Mouse (Mus musculus) liver, embryonic 14.5 days (tissue): ENCODE results near the gene Tubb2b. TPM values are rescaled to one million over a fixed set of nuclear protein-coding genes. Genes with fewer than 3 reads are reported as not detected.

ENCODE experiments used
- ATAC-seq: fragments of 200-750 bp; cut with Nextera tagmentation; 2 replicates; pipeline ENCODE4 v1.8.0; 2017; ENCODE audit warnings: moderate number of reproducible peaks, mild to moderate bottlenecking, moderate library complexity; ENCODE audit not compliant: insufficient read depth
- DNase-seq, 3 experiments: peaks; one replicate each; pipeline ENCODE4 v3.0.0-alpha.2; 2012 to 2013; ENCODE audit warnings: low read depth in 3 of 3, low spot score in 3 of 3
- H3K27ac ChIP-seq: fragments of 300-500 bp; sonication (generic); 2 replicates; pipeline ENCODE4 v1.5.1; 2014; ENCODE audit warnings: moderate library complexity, mild to moderate bottlenecking, control low read depth, inconsistent platforms
- H3K27me3 ChIP-seq: fragments of 300-500 bp; sonication (generic); 2 replicates; pipeline ENCODE4 v1.6.1; 2014; ENCODE audit warnings: mild to moderate bottlenecking, low read length, moderate library complexity; ENCODE audit not compliant: control insufficient read depth, insufficient read depth
- H3K36me3 ChIP-seq: fragments of 300-500 bp; sonication (generic); replicated peaks from 2 replicates; pipeline ENCODE4 v1.6.1; 2014; ENCODE audit warnings: low read depth; ENCODE audit not compliant: control insufficient read depth, insufficient read depth
- H3K4me1 ChIP-seq, 2 experiments: fragments of 200-500 bp in 1 of 2; fragments of 300-500 bp in 1 of 2; sonication (generic) in 1 of 2; replicated peaks; 2 replicates each; pipeline ENCODE4 v1.6.1; 2012 to 2014; ENCODE audit warnings: antibody characterized with exemption in 1 of 2, inconsistent platforms in 1 of 2, low read length in 1 of 2; ENCODE audit not compliant: control insufficient read depth in 2 of 2, insufficient read depth in 2 of 2
- H3K4me2 ChIP-seq: fragments of 300-500 bp; sonication (generic); 2 replicates; pipeline ENCODE4 v1.6.1; 2014; ENCODE audit warnings: low read depth, mild to moderate bottlenecking, control low read depth, moderate library complexity
- H3K4me3 ChIP-seq, 2 experiments: fragments of 200-500 bp in 1 of 2; fragments of 300-500 bp in 1 of 2; sonication (generic) in 1 of 2; 2 replicates each; pipeline ENCODE4 v1.5.1; 2012 to 2014; ENCODE audit warnings: low read depth in 2 of 2, low read length in 2 of 2, mild to moderate bottlenecking in 2 of 2, control low read depth in 1 of 2, inconsistent platforms in 1 of 2, moderate library complexity in 1 of 2; ENCODE audit not compliant: insufficient read depth in 1 of 2
- H3K9ac ChIP-seq: fragments of 300-500 bp; sonication (generic); replicated peaks from 2 replicates; pipeline ENCODE4 v1.6.1; 2014; ENCODE audit warnings: mild to moderate bottlenecking, control low read depth, moderate library complexity
- H3K9me3 ChIP-seq: fragments of 300-500 bp; sonication (generic); 2 replicates; pipeline ENCODE4 v1.6.1; 2016; ENCODE audit warnings: low read length, mixed read lengths; ENCODE audit not compliant: control insufficient read depth
- CTCF ChIP-seq: IDR thresholded peaks from 2 replicates; pipeline ENCODE4 v1.5.1; 2016; ENCODE audit warnings: antibody characterized with exemption, low read depth, control low read depth
- EP300 ChIP-seq: IDR thresholded peaks from 2 replicates; pipeline ENCODE4 v1.6.1; 2016; ENCODE audit warnings: antibody characterized with exemption, low read depth
- WGBS: fragments of 180-500 bp; shearing (Covaris S2); extraction: QIAGEN DNeasy Blood & Tissue Kit; methylation state at CpG from one replicate; pipeline ENCODE4 v1.1.7; 2014; ENCODE audit not compliant: insufficient replicate concordance; 5-methylcytosine and 5-hydroxymethylcytosine counted together
- polyA plus RNA-seq, 2 experiments: library from polyadenylated mRNA; depleted of rRNA in 1 of 2; stranded (reverse) in 1 of 2; unstranded in 1 of 2; fragments of >200 nt; fragmentation: Nextera tagmentation in 1 of 2; extraction: Ambion mirVana in 1 of 2; gene quantifications; 2 replicates each; pipeline versions ENCODE4 v1.2.1 to v1.2.3; 2012 to 2014

The Tubb2b gene
- polyA plus RNA-seq, 2 experiments = 0.29 to 2.7 TPM

GRCm38 (mm10) chr13:34111019-34111418 lies 19.2 kb downstream of the Tubb2b start:
- H3K36me3 ChIP-seq = no peaks in the 10 kb centered on the region

DNA sequence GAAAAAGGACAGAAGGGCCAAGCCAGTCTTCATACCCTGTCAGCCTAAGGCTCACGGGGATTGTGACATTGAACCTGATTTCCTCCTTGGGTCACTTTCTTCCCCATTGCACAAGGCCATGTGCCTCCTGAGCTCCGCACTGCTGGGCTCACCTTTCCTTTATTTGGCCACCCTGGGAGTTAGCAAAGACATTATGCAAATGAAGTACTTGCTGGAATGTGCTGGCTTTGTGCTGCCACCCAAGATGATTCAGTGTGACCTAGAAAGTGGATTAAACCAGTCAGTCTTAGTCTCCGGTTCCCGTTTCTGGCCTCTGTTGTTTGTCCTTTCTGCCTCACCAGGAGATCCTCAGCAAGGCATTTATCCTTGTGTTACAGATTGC lies 20.6 kb downstream of the Tubb2b start:
- Histone ChIP-seq H3K36me3 (no peaks in the 10 kb centered on the region), H3K9me3 (no peaks in the 10 kb centered on the region), H3K27ac (no peak overlapping the region), H3K4me2 (no peak overlapping the region), H3K9ac (no peak overlapping the region), H3K27me3 (no peaks in the 10 kb centered on the region), H3K4me3 (no peak overlapping the region), H3K4me1 (0 out of 4 replicates have a peak, but pooled peaks cover 0 to 2% of the 10 kb centered on the region in 2 experiments)
- ATAC-seq (no peak), DNase-seq (no peak)
- 66% methylated on average over 4 of the region's 4 CpGs for WGBS
- TF ChIP-seq EP300 = no peak
- no peak for TF ChIP-seq CTCF

More at GRCm38 (mm10) chr13:34111019-34111418, 19.2 kb downstream of the Tubb2b start:
- TF ChIP-seq EP300 = no peak
- no peak for TF ChIP-seq CTCF
- no peak overlapping the region for H3K4me3 ChIP-seq
- no peak for DNase-seq
- H3K27ac ChIP-seq = no peak overlapping the region
- H3K4me1 ChIP-seq = peaks cover 0 to 7% of the 10 kb centered on the region in 2 experiments; a peak in 2 of 4 replicates
- H3K27me3 ChIP-seq = no peaks in the 10 kb centered on the region
- 62% methylated on average over 5 of the region's 5 CpGs for WGBS
- ATAC-seq = no peak
- no peak overlapping the region for H3K9ac ChIP-seq
- H3K4me2 ChIP-seq = no peak overlapping the region
- H3K9me3 ChIP-seq = no peaks in the 10 kb centered on the region

GRCm38 (mm10) chr13:34109035-34109676 lies 21.1 kb downstream of the Tubb2b start:
- no peak overlapping the region for H3K9ac ChIP-seq
- no peak overlapping the region for H3K4me2 ChIP-seq
- H3K27ac ChIP-seq = no peak overlapping the region
- H3K27me3 ChIP-seq = no peaks in the 10 kb centered on the region
- no peak overlapping the region for H3K4me3 ChIP-seq
- DNase-seq = no peak
- TF ChIP-seq CTCF (no peak), EP300 (no peak)
- H3K36me3 ChIP-seq = no peaks in the 10 kb centered on the region
- 0 out of 4 replicates have a peak, but pooled peaks cover 0 to 2% of the 10 kb centered on the region in 2 experiments for H3K4me1 ChIP-seq
- ATAC-seq = no peak
- WGBS = 54% methylated on average over 4 of the region's 4 CpGs
- H3K9me3 ChIP-seq = peaks cover 1% of the 10 kb centered on the region; the same call in 1 of the 2 replicates

- DNase-seq = no peak
- Histone ChIP-seq H3K27ac (no peak overlapping the region), H3K4me2 (no peak overlapping the region), H3K9ac (no peak overlapping the region), H3K36me3 (no peaks in the 10 kb centered on the region), H3K4me3 (no peak overlapping the region), H3K9me3 (peaks cover 3% of the 10 kb centered on the region; the same call in 1 of the 2 replicates), H3K4me1 (peaks cover 2 to 5% of the 10 kb centered on the region in 2 experiments), H3K27me3 (no peaks in the 10 kb centered on the region)
- 93% methylated on average over 1 of the region's 1 CpGs for WGBS
- no peak for TF ChIP-seq EP300
- TF ChIP-seq CTCF = no peak
- ATAC-seq = no peak
These were observed 23.3 kb downstream of the Tubb2b start for GRCm38 (mm10) chr13:34106999-34107398.

DNA sequence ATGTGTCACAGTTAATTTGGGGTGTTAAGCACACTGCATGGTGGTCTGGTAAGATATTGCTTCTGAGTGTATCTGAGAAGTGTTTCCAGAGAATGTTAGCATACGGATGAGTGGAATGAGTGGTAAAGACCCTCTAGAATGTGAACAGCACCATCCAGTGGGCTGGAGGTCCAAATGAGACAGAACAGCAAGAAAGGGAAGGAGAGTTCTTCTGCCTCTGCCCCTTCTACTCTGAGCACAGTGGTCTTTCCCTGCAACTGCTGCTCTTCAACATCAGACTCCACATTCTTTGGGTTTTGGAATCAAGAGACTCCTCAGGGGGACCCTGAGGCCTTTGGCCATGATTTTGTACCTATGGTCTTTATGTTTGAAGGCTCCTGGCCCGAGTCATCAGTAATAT lies 24.0 kb downstream of the Tubb2b start:
- H3K4me1 ChIP-seq = peaks cover 10 to 11% of the 10 kb centered on the region in 2 experiments
- no peak for DNase-seq
- H3K27ac ChIP-seq = no peak overlapping the region
- no peak overlapping the region for H3K9ac ChIP-seq
- TF ChIP-seq EP300 = no peak
- TF ChIP-seq CTCF = no peak
- H3K4me2 ChIP-seq = no peak overlapping the region
- H3K36me3 ChIP-seq = no peaks in the 10 kb centered on the region
- ATAC-seq = no peak
- peaks cover 3% of the 10 kb centered on the region; the same call in 1 of the 2 replicates for H3K9me3 ChIP-seq
- H3K4me3 ChIP-seq = no peak overlapping the region
- no peaks in the 10 kb centered on the region for H3K27me3 ChIP-seq
- WGBS = 71% methylated on average over 2 of the region's 2 CpGs
